Mouse (Mus musculus): ENCODE data around the gene Bmp2k.

Gene Bmp2k

GRCm38 (mm10) chr5:97111207-97111910, 113.9 kb downstream of the Bmp2k start, which contains the start of gene Paqr3:
TSS of gene Paqr3 (minus strand) at chr5:97111596.
- peak; percentile 98 for DNase-seq

GRCm38 (mm10) chr5:97124977-97125376, 127.5 kb downstream of the Bmp2k start:
- DNase-seq, result no peak

- DNase-seq, result no peak
Observed at GRCm38 (mm10) chr5:97125459-97125970, 128.0 kb downstream of the Bmp2k start.

- DNase-seq, result peak; percentile 63
Observed at GRCm38 (mm10) chr5:97126005-97126404, 128.5 kb downstream of the Bmp2k start.

- DNase-seq, result no peak
Observed at GRCm38 (mm10) chr5:97127284-97127683, 129.8 kb downstream of the Bmp2k start.

- DNase-seq, result peak; percentile 73
Observed at GRCm38 (mm10) chr5:97128242-97129226, 131.0 kb downstream of the Bmp2k start.

- no peak for DNase-seq
Observed at GRCm38 (mm10) chr5:97129589-97129988, 132.1 kb downstream of the Bmp2k start.

GRCm38 (mm10) chr5:97135331-97135730, 137.8 kb downstream of the Bmp2k start:
- DNase-seq, result no peak

Data from lung, postnatal 36 days (tissue).